Comparison of ENCODE assay signal across 15 mouse cellular contexts in genomic region chr7:72836026-72836425, GRCm38 (mm10).
A peak's percentile ranks its signal among the peaks of the same experiment; 100 is the strongest.
DNase-seq lines count a peak whose midpoint lies in the region; ATAC-seq lines count a peak whose summit lies in the region.
"Had no signal": no experiment of that assay in that cellular context is flagged by ENCODE, and none has a peak within 500 bp of the region (broad histone marks: within the 10 kb centered on the region; RNA-seq: fewer than 3 reads in every experiment).

No protein-coding gene starts in this region.

- 0 out of 2 replicates have a peak, but pooled peaks cover 2% of the 10 kb centered on the region for H3K9me3 ChIP-seq in hindbrain, embryonic 12.5 days (replicated peaks)
- no peaks in the 10 kb centered on the region for H3K9me3 ChIP-seq in hindbrain, embryonic 16.5 days (ENCODE audit: control insufficient read depth, low read length)
- H3K9me3 ChIP-seq: heart, embryonic 12.5 days; limb, embryonic 15.5 days had no signal

- no peaks in the 10 kb centered on the region for H3K36me3 ChIP-seq in hindbrain, embryonic 12.5 days
- H3K36me3 ChIP-seq in hindbrain, embryonic 16.5 days (ENCODE audit: control insufficient read depth, insufficient read depth, low read length), result no peaks in the 10 kb centered on the region
- H3K36me3 ChIP-seq: heart, embryonic 12.5 days; limb, embryonic 15.5 days; neural tube, embryonic 15.5 days had no signal

- ATAC-seq in hindbrain, embryonic 12.5 days (ENCODE audit: low FRiP score), result no peak
- no peak for ATAC-seq in hindbrain, embryonic 16.5 days

- no peak overlapping the region for H3K9ac ChIP-seq in hindbrain, embryonic 12.5 days
- H3K9ac ChIP-seq in hindbrain, embryonic 16.5 days (ENCODE audit: low read depth, low read length), result no peak overlapping the region
- H3K9ac ChIP-seq: heart, embryonic 12.5 days; limb, embryonic 15.5 days; neural tube, embryonic 15.5 days had no signal

- no peaks in the 10 kb centered on the region for H3K27me3 ChIP-seq in hindbrain, embryonic 12.5 days
- H3K27me3 ChIP-seq in hindbrain, embryonic 16.5 days (replicated peaks; ENCODE audit: control insufficient read depth, insufficient read depth, low read length), result no peaks in the 10 kb centered on the region
- H3K27me3 ChIP-seq: heart, embryonic 12.5 days; limb, embryonic 15.5 days; neural tube, embryonic 15.5 days had no signal

- peak; percentile 31 for DNase-seq in NIH3T3 (ENCODE audit: low read depth)
- peak; percentile 43 for DNase-seq in adrenal gland, postnatal 14 days
- peak; percentile 6 for DNase-seq in mesoderm, embryonic 11.5 days (ENCODE audit: low read depth, low spot score)
- DNase-seq in thymus, postnatal 14 days, result no peak
- no peak for DNase-seq in kidney, adult 18-20 months
- DNase-seq: cerebellum, adult 9-11 months; gastrocnemius, postnatal 36 days; heart, postnatal 36 days; thymus, postnatal 4 days had no signal

- peaks cover 26% of the 10 kb centered on the region for H3K4me1 ChIP-seq in hindbrain, embryonic 12.5 days
- peaks cover 7% of the 10 kb centered on the region for H3K4me1 ChIP-seq in hindbrain, embryonic 16.5 days (ENCODE audit: control insufficient read depth, insufficient read depth, low read depth, low read length)
- H3K4me1 ChIP-seq: heart, embryonic 12.5 days; limb, embryonic 15.5 days had no signal

- peak overlapping the region; percentile 57; the same call in 1 of the 2 replicates for H3K27ac ChIP-seq in hindbrain, embryonic 12.5 days
- no peak overlapping the region for H3K27ac ChIP-seq in hindbrain, embryonic 16.5 days (ENCODE audit: low read depth, low read length)
- H3K27ac ChIP-seq: limb, embryonic 15.5 days; neural tube, embryonic 15.5 days had no signal

- H3K4me2 ChIP-seq in hindbrain, embryonic 12.5 days (replicated peaks), result no peak overlapping the region
- no peak overlapping the region for H3K4me2 ChIP-seq in hindbrain, embryonic 16.5 days (ENCODE audit: low read length)
- H3K4me2 ChIP-seq: heart, embryonic 12.5 days; limb, embryonic 15.5 days; neural tube, embryonic 15.5 days had no signal

- no peak overlapping the region for H3K4me3 ChIP-seq in hindbrain, embryonic 12.5 days
- no peak overlapping the region for H3K4me3 ChIP-seq in hindbrain, embryonic 16.5 days (ENCODE audit: low read length)
- H3K4me3 ChIP-seq: heart, embryonic 12.5 days; limb, embryonic 15.5 days; myocyte; neural tube, embryonic 15.5 days had no signal

- WGBS in hindbrain, embryonic 12.5 days, result 70% methylated on average over 4 of the region's 4 CpGs
- 69% methylated on average over 4 of the region's 4 CpGs for WGBS in hindbrain, embryonic 16.5 days

Comparison
In these comparisons a context has a peak if more than half of its experiments do, and no peak if none do; other contexts are left out.
1. DNase-seq: peak in NIH3T3 (single experiment), adrenal gland, postnatal 14 days (single experiment) and mesoderm, embryonic 11.5 days (single experiment); none in thymus, postnatal 14 days (single experiment) and kidney, adult 18-20 months (single experiment).